Mouse (Mus musculus) heart, embryonic 11.5 days (tissue): ENCODE data around the gene Egfl8. TPM values are rescaled to one million over a fixed set of nuclear protein-coding genes. Genes with fewer than 3 reads are reported as not detected.

ENCODE experiments used
- ATAC-seq: fragments of 200-750 bp; cut with Nextera tagmentation; replicated peaks from 2 replicates; pipeline ENCODE4 v1.8.0; 2017; ENCODE audit warnings: moderate library complexity; ENCODE audit not compliant: insufficient number of reproducible peaks, low FRiP score, low TSS enrichment
- H3K27ac ChIP-seq: fragments of 300-500 bp; sonication (generic); 2 replicates; pipeline ENCODE4 v1.5.1; 2014; ENCODE audit warnings: mild to moderate bottlenecking, low read depth, low read length
- H3K27me3 ChIP-seq: fragments of 300-500 bp; sonication (generic); 2 replicates; pipeline ENCODE4 v1.6.1; 2014; ENCODE audit warnings: mild to moderate bottlenecking, low read length, mixed read lengths; ENCODE audit not compliant: control insufficient read depth, insufficient read depth
- H3K36me3 ChIP-seq: fragments of 300-500 bp; sonication (generic); 2 replicates; pipeline ENCODE4 v1.6.1; 2014; ENCODE audit warnings: mild to moderate bottlenecking, low read length, moderate library complexity, mixed read lengths; ENCODE audit not compliant: control insufficient read depth, insufficient read depth
- H3K4me1 ChIP-seq: fragments of 300-500 bp; sonication (generic); 2 replicates; pipeline ENCODE4 v1.6.1; 2014; ENCODE audit warnings: low read length; ENCODE audit not compliant: control insufficient read depth, insufficient read depth
- H3K4me2 ChIP-seq: fragments of 300-500 bp; sonication (generic); 2 replicates; pipeline ENCODE4 v1.6.1; 2014; ENCODE audit warnings: mild to moderate bottlenecking, moderate library complexity
- H3K4me3 ChIP-seq: fragments of 300-500 bp; sonication (generic); 2 replicates; pipeline ENCODE4 v1.5.1; 2014; ENCODE audit warnings: low read depth, low read length
- H3K9ac ChIP-seq: fragments of 300-500 bp; sonication (generic); 2 replicates; pipeline ENCODE4 v1.6.1; 2014; ENCODE audit warnings: mild to moderate bottlenecking, low read depth, low read length, moderate library complexity
- H3K9me3 ChIP-seq: fragments of 300-500 bp; sonication (generic); replicated peaks from 2 replicates; pipeline ENCODE4 v1.6.1; 2016; ENCODE audit warnings: low read length; ENCODE audit not compliant: control insufficient read depth
- WGBS: fragments of 180-500 bp; shearing (Covaris S2); extraction: QIAGEN DNeasy Blood & Tissue Kit; methylation state at CpG from one replicate; pipeline ENCODE4 v1.1.7; 2014; ENCODE audit not compliant: insufficient replicate concordance; 5-methylcytosine and 5-hydroxymethylcytosine counted together
- polyA plus RNA-seq: library from polyadenylated mRNA; unstranded; fragments of >200 nt; fragmentation: Nextera tagmentation; extraction: Ambion mirVana; gene quantifications from 2 replicates; pipeline ENCODE4 v1.2.1, GENCODE M21; 2014

Egfl8 gene
- polyA plus RNA-seq, 1 experiment from 2014 or later: 0.82 TPM

- H3K4me2 ChIP-seq: no peak overlapping the region
- peaks cover 21% of the 10 kb centered on the region for H3K4me1 ChIP-seq
- ATAC-seq: no peak
- H3K36me3 ChIP-seq: no peaks in the 10 kb centered on the region
- no peak overlapping the region for H3K9ac ChIP-seq
- no peak overlapping the region for H3K4me3 ChIP-seq
- no peaks in the 10 kb centered on the region for H3K9me3 ChIP-seq
- H3K27ac ChIP-seq: no peak overlapping the region
- WGBS: 74% methylated on average over 3 of the region's 3 CpGs
- peaks cover 29% of the 10 kb centered on the region for H3K27me3 ChIP-seq
Measured at GRCm38 (mm10) chr17:34658591-34658990, 42.8 kb upstream of the Egfl8 start.

- Histone ChIP-seq H3K36me3 (0 out of 2 replicates have a peak, but pooled peaks cover 2% of the 10 kb centered on the region), H3K4me1 (peaks cover 21% of the 10 kb centered on the region), H3K27ac (no peak overlapping the region), H3K27me3 (peaks cover 29% of the 10 kb centered on the region), H3K4me2 (no peak overlapping the region), H3K4me3 (no peak overlapping the region), H3K9me3 (no peaks in the 10 kb centered on the region), H3K9ac (no peak overlapping the region)
- no peak for ATAC-seq
- 75% methylated on average over 2 of the region's 2 CpGs for WGBS
Measured at GRCm38 (mm10) chr17:34658145-34658544, 42.4 kb upstream of the Egfl8 start.

DNA sequence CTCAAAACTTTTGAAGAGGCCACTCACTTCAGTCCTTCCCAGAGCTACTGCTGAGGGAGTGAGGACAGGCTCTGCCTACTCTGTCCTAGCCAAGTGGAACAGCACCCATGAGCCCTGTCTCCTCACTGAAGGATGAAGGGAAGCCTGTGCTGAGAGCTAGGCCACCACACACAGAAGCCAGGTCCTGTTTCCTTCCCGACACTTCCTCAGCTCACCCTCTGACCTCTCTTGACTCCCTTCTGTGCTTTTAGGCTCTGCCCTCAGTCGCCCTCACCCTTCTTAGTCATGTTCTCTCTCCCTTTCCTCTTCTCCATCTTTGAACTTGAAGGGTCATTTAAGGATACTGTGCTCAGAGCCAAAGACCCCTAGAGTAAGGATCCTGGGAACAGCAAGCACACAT lies 41.5 kb upstream of the Egfl8 start:
- Histone ChIP-seq H3K36me3 (peaks cover 4% of the 10 kb centered on the region; the same call in 1 of the 2 replicates), H3K4me3 (no peak overlapping the region), H3K9ac (no peak overlapping the region), H3K4me1 (peaks cover 21% of the 10 kb centered on the region), H3K4me2 (no peak overlapping the region), H3K27me3 (peaks cover 29% of the 10 kb centered on the region), H3K9me3 (no peaks in the 10 kb centered on the region), H3K27ac (no peak overlapping the region)
- ATAC-seq: no peak
- WGBS: 27% methylated on average over 2 of the region's 2 CpGs

DNA sequence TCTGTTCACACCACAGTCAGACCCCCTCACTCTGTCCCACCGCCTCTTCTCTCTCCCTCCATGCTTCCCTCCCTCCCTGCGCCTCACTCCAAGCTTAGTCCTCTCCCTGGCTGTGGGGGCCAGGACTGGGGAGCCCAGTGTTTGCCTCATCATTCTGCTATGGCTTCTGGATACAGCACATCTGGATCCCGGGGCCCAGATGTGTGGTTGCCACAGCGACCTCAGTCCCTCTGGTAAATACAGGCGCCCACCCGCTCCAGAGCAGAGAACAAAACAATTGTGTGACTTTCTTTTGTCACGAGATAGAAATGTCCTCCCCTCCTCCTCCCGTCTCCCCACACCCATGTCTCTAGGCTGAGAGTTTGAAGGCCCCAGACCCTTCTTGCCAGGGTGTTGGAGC lies 40.9 kb upstream of the Egfl8 start:
- ATAC-seq: no peak
- H3K4me3 ChIP-seq: no peak overlapping the region
- WGBS: 64% methylated on average over 8 of the region's 8 CpGs
- H3K4me1 ChIP-seq: peaks cover 21% of the 10 kb centered on the region
- peaks cover 29% of the 10 kb centered on the region for H3K27me3 ChIP-seq
- no peaks in the 10 kb centered on the region for H3K9me3 ChIP-seq
- peaks cover 9% of the 10 kb centered on the region; the same call in 1 of the 2 replicates for H3K36me3 ChIP-seq
- H3K4me2 ChIP-seq: no peak overlapping the region
- no peak overlapping the region for H3K9ac ChIP-seq
- H3K27ac ChIP-seq: no peak overlapping the region

GRCm38 (mm10) chr17:34655581-34655991 lies 39.8 kb upstream of the Egfl8 start:
- peaks cover 23% of the 10 kb centered on the region for H3K27me3 ChIP-seq
- H3K4me3 ChIP-seq: no peak overlapping the region
- H3K27ac ChIP-seq: 0 out of 2 replicates have a peak overlapping the region, but pooled peaks have one; percentile 35
- peaks cover 14% of the 10 kb centered on the region for H3K36me3 ChIP-seq
- no peaks in the 10 kb centered on the region for H3K9me3 ChIP-seq
- H3K9ac ChIP-seq: no peak overlapping the region
- peaks cover 17% of the 10 kb centered on the region for H3K4me1 ChIP-seq
- peak; percentile 52; the same call in 1 of the 2 replicates for ATAC-seq
- WGBS: 39% methylated on average over 4 of the region's 4 CpGs
- H3K4me2 ChIP-seq: no peak overlapping the region

DNA sequence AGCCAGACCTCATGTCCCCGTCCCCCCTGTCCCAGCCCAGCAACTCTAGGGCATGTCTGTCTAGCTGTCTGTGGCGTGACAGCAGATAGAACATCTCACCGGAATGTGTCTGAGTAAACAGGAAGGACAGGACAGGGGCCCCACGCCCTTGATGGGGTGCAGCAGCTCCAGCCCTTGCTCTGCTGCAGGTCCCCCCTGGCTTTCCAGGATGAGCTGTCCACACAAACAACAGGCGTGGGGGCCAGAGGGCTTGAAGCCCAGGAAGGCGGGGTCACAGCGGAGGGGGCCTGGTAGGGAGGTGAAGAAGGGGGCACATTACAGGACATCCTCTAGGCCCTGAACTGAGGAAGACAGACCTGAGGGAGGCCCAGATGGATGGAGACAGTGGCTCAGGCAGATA lies 39.4 kb upstream of the Egfl8 start:
- no peaks in the 10 kb centered on the region for H3K9me3 ChIP-seq
- peaks cover 17% of the 10 kb centered on the region for H3K4me1 ChIP-seq
- H3K9ac ChIP-seq: no peak overlapping the region
- peak; percentile 1; the same call in 1 of the 2 replicates for ATAC-seq
- 70% methylated on average over 7 of the region's 7 CpGs for WGBS
- H3K36me3 ChIP-seq: peaks cover 15% of the 10 kb centered on the region
- H3K4me3 ChIP-seq: no peak overlapping the region
- no peak overlapping the region for H3K4me2 ChIP-seq
- H3K27ac ChIP-seq: no peak overlapping the region
- H3K27me3 ChIP-seq: peaks cover 19% of the 10 kb centered on the region

GRCm38 (mm10) chr17:34654392-34654791 lies 38.6 kb upstream of the Egfl8 start:
- 91% methylated on average over 13 of the region's 13 CpGs for WGBS
- H3K9ac ChIP-seq: no peak overlapping the region
- H3K36me3 ChIP-seq: peaks cover 15% of the 10 kb centered on the region
- ATAC-seq: no peak
- H3K9me3 ChIP-seq: no peaks in the 10 kb centered on the region
- H3K4me2 ChIP-seq: no peak overlapping the region
- peaks cover 13% of the 10 kb centered on the region for H3K27me3 ChIP-seq
- peaks cover 14% of the 10 kb centered on the region for H3K4me1 ChIP-seq
- H3K4me3 ChIP-seq: no peak overlapping the region
- no peak overlapping the region for H3K27ac ChIP-seq

DNA sequence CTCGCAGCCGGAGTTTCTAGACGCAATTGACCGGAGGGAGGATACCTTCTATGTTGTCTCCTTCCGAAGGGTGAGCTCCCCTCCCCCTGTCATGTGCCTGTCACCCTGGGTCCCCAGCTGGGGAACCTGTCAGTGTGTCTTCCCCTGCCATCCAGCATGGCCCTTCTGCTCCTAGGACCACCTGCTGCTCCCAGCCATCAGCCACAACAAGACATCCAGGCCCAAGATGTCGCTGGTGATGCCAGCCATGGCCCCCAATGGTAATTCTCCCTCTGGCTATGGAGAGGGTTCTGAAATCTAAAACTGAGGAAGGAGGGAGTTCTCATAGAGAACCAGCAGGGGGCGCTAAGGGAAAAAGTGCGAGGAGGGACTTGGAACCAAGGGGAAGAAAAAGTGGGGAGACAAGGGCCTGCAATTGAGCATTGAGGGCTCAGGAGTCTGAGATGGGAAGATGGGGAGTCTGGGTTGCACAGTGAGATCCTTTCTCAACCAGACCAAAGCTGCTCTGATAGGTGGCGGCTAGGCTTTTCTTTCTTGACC lies 38.0 kb upstream of the Egfl8 start:
- Histone ChIP-seq H3K4me1 (peaks cover 12% of the 10 kb centered on the region; the same call in 1 of the 2 replicates), H3K9ac (no peak overlapping the region), H3K9me3 (no peaks in the 10 kb centered on the region), H3K27me3 (peaks cover 8% of the 10 kb centered on the region), H3K36me3 (peaks cover 15% of the 10 kb centered on the region), H3K4me2 (no peak overlapping the region), H3K27ac (no peak overlapping the region), H3K4me3 (no peak overlapping the region)
- ATAC-seq: no peak
- WGBS: 65% methylated on average over 9 of the region's 9 CpGs

DNA sequence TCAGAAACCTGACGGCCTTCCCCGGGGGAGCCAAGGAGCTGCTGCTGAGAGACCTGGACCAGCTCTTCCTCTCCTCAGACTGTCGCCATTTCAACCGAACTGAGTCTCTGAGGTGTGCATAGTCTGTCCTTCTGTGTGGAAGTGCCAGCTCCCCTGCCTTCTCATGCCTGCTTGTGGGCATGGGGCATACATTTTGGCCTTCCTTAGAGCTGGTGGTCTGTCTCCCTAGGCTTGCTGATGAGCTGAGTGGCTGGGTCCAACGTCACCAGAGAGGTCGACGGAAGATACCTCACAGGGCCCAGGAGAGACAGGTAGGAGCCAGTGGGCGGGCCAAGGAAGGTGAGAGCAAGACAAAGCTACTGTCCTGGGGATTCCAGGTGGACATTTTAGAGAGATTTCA lies 37.2 kb upstream of the Egfl8 start:
- no peak overlapping the region for H3K27ac ChIP-seq
- 87% methylated on average over 8 of the region's 8 CpGs for WGBS
- H3K27me3 ChIP-seq: no peaks in the 10 kb centered on the region; the same call in none of the 2 replicates
- no peaks in the 10 kb centered on the region for H3K9me3 ChIP-seq
- H3K4me2 ChIP-seq: no peak overlapping the region
- peaks cover 15% of the 10 kb centered on the region for H3K36me3 ChIP-seq
- no peak overlapping the region for H3K4me3 ChIP-seq
- no peak for ATAC-seq
- peaks cover 15% of the 10 kb centered on the region for H3K4me1 ChIP-seq
- H3K9ac ChIP-seq: no peak overlapping the region
